Mouse (Mus musculus) heart, embryonic 11.5 days (tissue): ENCODE data around the gene Aco1. TPM values are rescaled to one million over a fixed set of nuclear protein-coding genes. Genes with fewer than 3 reads are reported as not detected.

Experiments used
- ATAC-seq: fragments of 200-750 bp; cut with Nextera tagmentation; replicated peaks from 2 replicates; pipeline ENCODE4 v1.8.0; 2017; ENCODE audit warnings: moderate library complexity; ENCODE audit not compliant: insufficient number of reproducible peaks, low FRiP score, low TSS enrichment
- H3K27ac ChIP-seq: fragments of 300-500 bp; sonication (generic); 2 replicates; pipeline ENCODE4 v1.5.1; 2014; ENCODE audit warnings: mild to moderate bottlenecking, low read depth, low read length
- H3K27me3 ChIP-seq: fragments of 300-500 bp; sonication (generic); 2 replicates; pipeline ENCODE4 v1.6.1; 2014; ENCODE audit warnings: mild to moderate bottlenecking, low read length, mixed read lengths; ENCODE audit not compliant: control insufficient read depth, insufficient read depth
- H3K36me3 ChIP-seq: fragments of 300-500 bp; sonication (generic); 2 replicates; pipeline ENCODE4 v1.6.1; 2014; ENCODE audit warnings: mild to moderate bottlenecking, low read length, moderate library complexity, mixed read lengths; ENCODE audit not compliant: control insufficient read depth, insufficient read depth
- H3K4me1 ChIP-seq: fragments of 300-500 bp; sonication (generic); 2 replicates; pipeline ENCODE4 v1.6.1; 2014; ENCODE audit warnings: low read length; ENCODE audit not compliant: control insufficient read depth, insufficient read depth
- H3K4me2 ChIP-seq: fragments of 300-500 bp; sonication (generic); 2 replicates; pipeline ENCODE4 v1.6.1; 2014; ENCODE audit warnings: mild to moderate bottlenecking, moderate library complexity
- H3K4me3 ChIP-seq: fragments of 300-500 bp; sonication (generic); 2 replicates; pipeline ENCODE4 v1.5.1; 2014; ENCODE audit warnings: low read depth, low read length
- H3K9ac ChIP-seq: fragments of 300-500 bp; sonication (generic); 2 replicates; pipeline ENCODE4 v1.6.1; 2014; ENCODE audit warnings: mild to moderate bottlenecking, low read depth, low read length, moderate library complexity
- H3K9me3 ChIP-seq: fragments of 300-500 bp; sonication (generic); replicated peaks from 2 replicates; pipeline ENCODE4 v1.6.1; 2016; ENCODE audit warnings: low read length; ENCODE audit not compliant: control insufficient read depth
- WGBS: fragments of 180-500 bp; shearing (Covaris S2); extraction: QIAGEN DNeasy Blood & Tissue Kit; methylation state at CpG from one replicate; pipeline ENCODE4 v1.1.7; 2014; ENCODE audit not compliant: insufficient replicate concordance; 5-methylcytosine and 5-hydroxymethylcytosine counted together
- polyA plus RNA-seq: library from polyadenylated mRNA; unstranded; fragments of >200 nt; fragmentation: Nextera tagmentation; extraction: Ambion mirVana; gene quantifications from 2 replicates; pipeline ENCODE4 v1.2.1, GENCODE M21; 2014

The Aco1 gene
- polyA plus RNA-seq, 1 experiment from 2014 or later = 32.1 TPM

- H3K27ac ChIP-seq = no peak overlapping the region
- no peaks in the 10 kb centered on the region for H3K4me1 ChIP-seq
- no peaks in the 10 kb centered on the region for H3K36me3 ChIP-seq
- WGBS = 15% methylated on average over 9 of the region's 9 CpGs
- H3K9me3 ChIP-seq = no peaks in the 10 kb centered on the region
- no peaks in the 10 kb centered on the region for H3K27me3 ChIP-seq
- ATAC-seq = no peak
- H3K4me3 ChIP-seq = no peak overlapping the region
- H3K4me2 ChIP-seq = no peak overlapping the region
- no peak overlapping the region for H3K9ac ChIP-seq
These were observed 8.3 kb upstream of the Aco1 start for GRCm38 (mm10) chr4:40134468-40135102.

- Histone ChIP-seq H3K9ac (no peak overlapping the region), H3K27me3 (no peaks in the 10 kb centered on the region), H3K4me2 (no peak overlapping the region), H3K27ac (no peak overlapping the region), H3K4me1 (no peaks in the 10 kb centered on the region), H3K4me3 (no peak overlapping the region), H3K9me3 (no peaks in the 10 kb centered on the region), H3K36me3 (no peaks in the 10 kb centered on the region)
- no peak for ATAC-seq
- WGBS = 78% methylated on average over 4 of the region's 4 CpGs
These were observed 6.4 kb upstream of the Aco1 start for GRCm38 (mm10) chr4:40136519-40136918.

DNA sequence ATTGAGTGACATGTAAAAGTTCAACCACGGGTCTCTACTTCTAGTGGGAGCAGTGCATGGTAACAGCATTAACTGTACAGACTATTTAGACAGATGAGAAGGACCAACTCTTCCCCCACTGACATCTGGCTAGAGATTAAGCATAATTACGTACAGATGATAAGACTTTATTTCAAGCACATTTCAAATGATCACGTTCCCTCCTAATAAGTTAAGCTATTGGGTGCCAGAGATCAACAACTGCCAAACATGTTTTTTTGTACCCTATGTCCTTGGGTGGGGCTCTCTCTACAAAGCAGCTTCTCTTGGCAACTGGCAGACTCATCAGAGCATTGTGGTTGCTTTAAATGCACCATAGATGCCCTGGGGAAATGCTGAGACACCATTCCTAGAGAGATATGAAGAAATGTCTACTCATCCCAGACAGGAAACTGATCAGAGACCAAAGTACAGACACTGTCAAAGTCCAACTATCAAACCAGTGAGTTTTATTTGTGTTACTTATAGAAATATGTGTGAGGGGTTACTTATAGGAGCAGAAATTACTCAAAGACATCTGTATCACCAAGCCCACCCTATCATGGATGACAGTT, 3.1 kb upstream of the Aco1 start:
- Histone ChIP-seq H3K9me3 (no peaks in the 10 kb centered on the region), H3K9ac (no peak overlapping the region), H3K4me1 (peaks cover 8% of the 10 kb centered on the region), H3K36me3 (no peaks in the 10 kb centered on the region), H3K4me2 (no peak overlapping the region), H3K27me3 (no peaks in the 10 kb centered on the region), H3K4me3 (no peak overlapping the region), H3K27ac (no peak overlapping the region)
- no peak for ATAC-seq
- WGBS = 76% methylated on average over 3 of the region's 3 CpGs

GRCm38 (mm10) chr4:40143533-40143871, 621 bp downstream of the Aco1 start:
- ATAC-seq = no peak; the same call in 1 of the 2 replicates
- H3K27ac ChIP-seq = peak overlapping the region; percentile 78
- H3K4me3 ChIP-seq = peak overlapping the region; percentile 76
- no peaks in the 10 kb centered on the region for H3K27me3 ChIP-seq
- H3K4me1 ChIP-seq = peaks cover 8% of the 10 kb centered on the region
- no peaks in the 10 kb centered on the region for H3K9me3 ChIP-seq
- H3K4me2 ChIP-seq = peak overlapping the region; percentile 83
- WGBS = under 1% methylated on average over 27 of the region's 27 CpGs
- H3K9ac ChIP-seq = peak overlapping the region; percentile 77
- no peaks in the 10 kb centered on the region for H3K36me3 ChIP-seq

DNA sequence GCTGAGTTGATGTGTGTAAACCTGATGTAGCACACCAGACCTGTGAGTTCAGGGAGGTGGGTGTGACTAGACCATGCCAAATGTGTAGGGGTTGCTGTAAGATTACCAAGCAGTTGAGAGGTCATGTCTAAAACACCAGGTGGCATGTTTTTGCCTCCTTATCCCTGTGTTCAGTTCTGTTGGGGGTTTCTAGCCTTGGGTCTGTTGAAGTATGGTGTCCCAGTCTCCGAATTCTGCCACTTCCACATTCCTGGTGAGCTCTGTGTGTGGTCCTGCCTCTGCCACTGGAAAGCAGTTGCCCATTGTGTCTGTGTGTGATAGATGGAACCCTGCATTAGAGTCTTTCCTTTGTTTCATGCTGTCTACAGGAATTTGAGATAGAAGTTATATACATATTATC, 1.7 kb downstream of the Aco1 start:
- no peak for ATAC-seq
- WGBS = 24% methylated on average over 1 of the region's 1 CpGs
- Histone ChIP-seq H3K9ac (no peak overlapping the region), H3K36me3 (no peaks in the 10 kb centered on the region), H3K4me2 (peak overlapping the region; percentile 83), H3K9me3 (no peaks in the 10 kb centered on the region), H3K4me3 (peak overlapping the region; percentile 76), H3K27me3 (no peaks in the 10 kb centered on the region), H3K27ac (no peak overlapping the region), H3K4me1 (peaks cover 8% of the 10 kb centered on the region)

GRCm38 (mm10) chr4:40144981-40145380, 2.1 kb downstream of the Aco1 start:
- peaks cover 8% of the 10 kb centered on the region for H3K4me1 ChIP-seq
- no peaks in the 10 kb centered on the region for H3K9me3 ChIP-seq
- no peak overlapping the region for H3K9ac ChIP-seq
- H3K36me3 ChIP-seq = no peaks in the 10 kb centered on the region
- H3K27me3 ChIP-seq = no peaks in the 10 kb centered on the region
- WGBS = 78% methylated on average over 3 of the region's 3 CpGs
- H3K4me2 ChIP-seq = peak overlapping the region; percentile 83
- no peak overlapping the region for H3K27ac ChIP-seq
- H3K4me3 ChIP-seq = no peak overlapping the region; the same call in 1 of the 2 replicates
- no peak for ATAC-seq

GRCm38 (mm10) chr4:40148281-40148680, 5.4 kb downstream of the Aco1 start:
- H3K4me3 ChIP-seq = no peak overlapping the region
- no peaks in the 10 kb centered on the region for H3K9me3 ChIP-seq
- H3K9ac ChIP-seq = no peak overlapping the region
- H3K27me3 ChIP-seq = no peaks in the 10 kb centered on the region
- peaks cover 8% of the 10 kb centered on the region for H3K4me1 ChIP-seq
- ATAC-seq = no peak
- H3K36me3 ChIP-seq = no peaks in the 10 kb centered on the region
- no peak overlapping the region for H3K4me2 ChIP-seq
- WGBS = 82% methylated on average over 5 of the region's 5 CpGs
- no peak overlapping the region for H3K27ac ChIP-seq

GRCm38 (mm10) chr4:40150046-40150445, 7.2 kb downstream of the Aco1 start:
- no peak overlapping the region for H3K4me2 ChIP-seq
- H3K4me3 ChIP-seq = no peak overlapping the region
- H3K27ac ChIP-seq = no peak overlapping the region
- H3K36me3 ChIP-seq = no peaks in the 10 kb centered on the region
- no peak for ATAC-seq
- 90% methylated on average over 7 of the region's 7 CpGs for WGBS
- no peak overlapping the region for H3K9ac ChIP-seq
- no peaks in the 10 kb centered on the region for H3K4me1 ChIP-seq
- no peaks in the 10 kb centered on the region for H3K27me3 ChIP-seq
- no peaks in the 10 kb centered on the region for H3K9me3 ChIP-seq

GRCm38 (mm10) chr4:40152771-40153170, 9.9 kb downstream of the Aco1 start:
- no peak overlapping the region for H3K4me2 ChIP-seq
- no peak for ATAC-seq
- H3K27ac ChIP-seq = no peak overlapping the region
- no peaks in the 10 kb centered on the region for H3K27me3 ChIP-seq
- H3K9ac ChIP-seq = no peak overlapping the region
- 92% methylated on average over 2 of the region's 2 CpGs for WGBS
- H3K9me3 ChIP-seq = no peaks in the 10 kb centered on the region
- H3K4me1 ChIP-seq = peaks cover 13% of the 10 kb centered on the region; the same call in 1 of the 2 replicates
- H3K36me3 ChIP-seq = no peaks in the 10 kb centered on the region
- H3K4me3 ChIP-seq = no peak overlapping the region
